Mouse (Mus musculus) liver, embryonic 12.5 days (tissue): Measurements from ENCODE around the gene Sugct. TPM values are rescaled to one million over a fixed set of nuclear protein-coding genes. Genes with fewer than 3 reads are reported as not detected.

Source experiments
- ATAC-seq: fragments of 200-750 bp; cut with Nextera tagmentation; 2 replicates; pipeline ENCODE4 v1.8.0; 2017; ENCODE audit warnings: moderate number of reproducible peaks, mild to moderate bottlenecking, moderate library complexity
- H3K27ac ChIP-seq: fragments of 300-500 bp; sonication (generic); 2 replicates; pipeline ENCODE4 v1.5.1; 2016; ENCODE audit warnings: mild to moderate bottlenecking
- H3K27me3 ChIP-seq: fragments of 300-500 bp; sonication (generic); replicated peaks from 2 replicates; pipeline ENCODE4 v1.6.1; 2016; ENCODE audit warnings: mild to moderate bottlenecking, moderate library complexity
- H3K36me3 ChIP-seq: fragments of 300-500 bp; sonication (generic); 2 replicates; pipeline ENCODE4 v1.6.1; 2016; ENCODE audit warnings: mild to moderate bottlenecking, moderate library complexity
- H3K4me1 ChIP-seq: fragments of 300-500 bp; sonication (generic); 2 replicates; pipeline ENCODE4 v1.6.1; 2016
- H3K4me2 ChIP-seq: fragments of 300-500 bp; sonication (generic); 2 replicates; pipeline ENCODE4 v1.6.1; 2016; ENCODE audit warnings: mild to moderate bottlenecking, moderate library complexity
- H3K4me3 ChIP-seq: fragments of 300-500 bp; sonication (generic); 2 replicates; pipeline ENCODE4 v1.5.1; 2016; ENCODE audit warnings: mild to moderate bottlenecking, moderate library complexity
- H3K9ac ChIP-seq: fragments of 300-500 bp; sonication (generic); 2 replicates; pipeline ENCODE4 v1.6.1; 2016; ENCODE audit warnings: mild to moderate bottlenecking, moderate library complexity
- H3K9me3 ChIP-seq: fragments of 300-500 bp; sonication (generic); replicated peaks from 2 replicates; pipeline ENCODE4 v1.6.1; 2016; ENCODE audit warnings: mild to moderate bottlenecking, moderate library complexity
- WGBS: fragments of 180-500 bp; shearing (Covaris S2); methylation state at CpG from one replicate; pipeline ENCODE4 v1.1.7; 2016; ENCODE audit not compliant: insufficient replicate concordance; 5-methylcytosine and 5-hydroxymethylcytosine counted together
- polyA plus RNA-seq: library from polyadenylated mRNA; unstranded; fragments of >200 nt; fragmentation: Nextera tagmentation; extraction: Ambion mirVana; gene quantifications from 2 replicates; pipeline ENCODE4 v1.2.1, GENCODE M21; 2016

The Sugct gene
- polyA plus RNA-seq, 1 experiment from 2014 or later, result 3.3 TPM

DNA sequence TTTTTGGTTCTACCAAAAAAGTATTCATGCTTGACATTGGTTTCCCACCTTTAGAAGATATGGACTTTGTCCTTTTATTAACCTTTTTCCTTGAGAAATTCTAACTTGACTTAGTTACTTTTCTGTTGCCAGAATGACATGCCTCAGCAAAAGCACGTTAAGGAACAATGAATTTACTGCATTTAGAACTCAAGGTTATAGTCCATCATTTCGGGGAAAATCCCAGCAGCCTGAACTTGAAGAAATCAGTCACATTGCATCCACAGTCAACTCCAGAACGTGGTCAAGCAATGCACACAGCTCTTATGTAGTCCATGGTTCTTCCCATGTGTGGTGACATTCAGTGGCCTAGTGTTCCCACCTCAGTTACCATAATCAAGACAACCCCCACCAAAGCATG, 700.0 kb downstream of the Sugct start:
- no peak overlapping the region for H3K4me3 ChIP-seq
- WGBS, result 52% methylated on average over 3 of the region's 3 CpGs
- H3K4me2 ChIP-seq, result no peak overlapping the region
- ATAC-seq, result no peak
- H3K9me3 ChIP-seq, result no peaks in the 10 kb centered on the region
- H3K36me3 ChIP-seq, result no peaks in the 10 kb centered on the region
- H3K27me3 ChIP-seq, result no peaks in the 10 kb centered on the region
- no peaks in the 10 kb centered on the region for H3K4me1 ChIP-seq
- no peak overlapping the region for H3K9ac ChIP-seq
- no peak overlapping the region for H3K27ac ChIP-seq

DNA sequence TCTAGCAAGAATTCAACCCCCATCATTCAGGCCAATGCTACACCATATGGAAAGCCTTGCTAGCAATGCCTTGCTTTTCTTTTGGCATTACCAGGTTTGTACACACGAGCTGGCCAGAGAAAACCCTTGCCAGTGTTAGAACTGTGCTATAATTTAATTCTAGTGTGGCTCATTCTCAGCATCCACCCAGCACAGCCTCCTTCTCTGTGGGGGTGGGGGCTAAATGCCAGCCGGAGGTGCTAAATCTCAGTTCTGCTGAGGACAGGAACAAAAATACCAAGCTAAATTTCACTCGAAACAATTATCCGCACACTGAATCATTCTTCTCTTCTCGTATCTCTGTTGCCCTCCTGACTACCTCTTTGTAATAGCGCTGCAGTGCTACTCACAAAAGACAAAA, 717.6 kb downstream of the Sugct start:
- Histone ChIP-seq H3K9ac (no peak overlapping the region), H3K36me3 (no peaks in the 10 kb centered on the region), H3K9me3 (no peaks in the 10 kb centered on the region), H3K4me3 (no peak overlapping the region), H3K4me2 (no peak overlapping the region), H3K27ac (no peak overlapping the region), H3K27me3 (no peaks in the 10 kb centered on the region), H3K4me1 (no peaks in the 10 kb centered on the region)
- WGBS, result 62% methylated on average over 6 of the region's 6 CpGs
- ATAC-seq, result no peak

DNA sequence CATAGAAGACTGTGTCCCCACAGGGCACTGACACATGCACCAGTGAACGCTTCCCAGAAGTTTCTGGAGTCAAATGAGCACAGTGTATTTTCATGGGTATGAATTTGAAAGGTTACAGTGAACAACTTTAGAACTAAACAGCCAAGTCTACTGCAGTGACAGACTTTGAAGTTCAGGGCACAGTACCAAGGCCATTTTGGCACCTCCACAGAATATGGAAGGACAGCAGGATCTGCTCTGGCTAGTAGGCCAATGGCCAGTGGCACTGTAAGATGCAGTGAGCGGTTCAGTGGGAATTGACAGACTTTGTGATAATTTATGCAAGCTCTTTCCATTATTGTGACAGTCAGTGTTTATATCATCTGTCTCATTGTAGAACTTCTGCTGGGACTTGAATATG, 724.1 kb downstream of the Sugct start:
- Histone ChIP-seq H3K9me3 (no peaks in the 10 kb centered on the region), H3K36me3 (no peaks in the 10 kb centered on the region), H3K27me3 (no peaks in the 10 kb centered on the region), H3K4me1 (no peaks in the 10 kb centered on the region), H3K4me3 (no peak overlapping the region), H3K27ac (no peak overlapping the region), H3K4me2 (no peak overlapping the region), H3K9ac (no peak overlapping the region)
- 66% methylated on average over 2 of the region's 2 CpGs for WGBS
- ATAC-seq, result no peak

DNA sequence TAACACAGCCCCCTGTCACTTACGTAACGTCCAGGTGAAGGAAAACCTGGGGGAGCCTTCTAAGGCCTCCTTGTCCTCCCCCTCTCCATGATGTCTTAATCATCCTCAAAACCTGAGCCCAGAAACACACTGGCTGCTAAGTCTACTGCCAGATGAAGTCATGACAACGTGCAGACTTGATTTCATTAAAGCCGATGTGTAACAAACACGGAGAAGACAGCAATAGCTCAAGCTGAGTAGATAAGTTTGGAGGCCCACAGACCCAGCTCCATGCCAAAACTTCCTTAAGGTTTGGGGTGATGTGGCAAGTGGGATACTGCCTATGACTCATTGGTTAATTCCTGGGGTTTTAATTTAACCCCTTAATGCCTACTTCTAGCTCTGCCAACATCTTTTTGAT, 726.4 kb downstream of the Sugct start:
- H3K36me3 ChIP-seq, result no peaks in the 10 kb centered on the region
- no peaks in the 10 kb centered on the region for H3K27me3 ChIP-seq
- WGBS, result 80% methylated on average over 5 of the region's 5 CpGs
- no peak overlapping the region for H3K9ac ChIP-seq
- no peak overlapping the region for H3K4me2 ChIP-seq
- H3K9me3 ChIP-seq, result no peaks in the 10 kb centered on the region
- no peak for ATAC-seq
- H3K4me1 ChIP-seq, result no peaks in the 10 kb centered on the region
- no peak overlapping the region for H3K4me3 ChIP-seq
- no peak overlapping the region for H3K27ac ChIP-seq

DNA sequence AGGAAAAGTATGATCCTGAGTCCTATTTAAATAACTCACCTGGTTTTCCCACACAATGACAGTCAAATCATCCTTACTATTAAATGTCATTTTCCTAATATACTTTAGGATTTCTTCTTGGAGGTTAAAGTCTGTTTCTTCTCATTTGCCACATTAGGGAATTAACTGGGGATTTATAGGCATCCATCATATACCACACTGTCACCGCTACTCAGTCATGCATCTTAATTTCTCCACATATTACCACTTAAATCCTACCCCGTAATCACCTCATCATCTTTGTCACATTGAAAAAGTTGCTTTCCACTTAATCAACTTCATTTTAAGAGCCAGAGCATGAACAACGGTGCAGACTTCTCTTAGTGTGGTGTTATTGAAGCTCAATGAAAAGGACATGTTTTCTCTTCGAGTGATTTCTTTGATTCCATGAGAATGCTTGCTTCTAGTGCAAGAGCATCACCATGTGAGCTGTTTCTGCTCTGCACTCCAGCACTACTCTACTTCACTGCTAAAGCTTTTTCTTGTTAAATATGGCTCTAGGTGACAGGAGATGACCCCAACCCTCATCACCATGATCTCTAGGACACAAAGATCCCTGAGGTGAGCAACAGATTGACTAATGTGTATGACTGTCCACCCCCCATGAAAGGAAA, 730.4 kb downstream of the Sugct start:
- ATAC-seq, result no peak
- no peaks in the 10 kb centered on the region for H3K36me3 ChIP-seq
- no peaks in the 10 kb centered on the region for H3K27me3 ChIP-seq
- no peaks in the 10 kb centered on the region for H3K4me1 ChIP-seq
- H3K4me3 ChIP-seq, result no peak overlapping the region
- WGBS, result 62% methylated on average over 4 of the region's 4 CpGs
- H3K27ac ChIP-seq, result no peak overlapping the region
- H3K9ac ChIP-seq, result no peak overlapping the region
- H3K9me3 ChIP-seq, result no peaks in the 10 kb centered on the region
- no peak overlapping the region for H3K4me2 ChIP-seq

DNA sequence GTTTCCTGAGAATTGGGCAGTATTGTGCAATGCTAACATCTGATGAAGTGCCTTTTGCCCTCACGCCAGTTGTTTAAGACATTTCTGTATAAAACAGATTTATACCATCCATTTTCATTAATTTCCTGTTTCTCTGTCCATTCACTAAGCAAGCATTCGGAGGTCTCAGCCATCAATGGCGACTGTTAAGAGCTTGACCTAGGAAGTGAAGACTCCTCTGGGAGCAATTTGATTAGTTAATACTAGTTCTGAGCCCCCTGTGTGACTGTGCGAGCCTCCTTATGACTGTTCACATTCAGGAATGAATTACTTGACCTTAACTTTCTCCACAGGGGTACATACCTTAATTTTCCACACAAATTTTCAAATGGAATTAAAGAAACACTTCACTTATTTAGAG, 743.3 kb downstream of the Sugct start:
- ATAC-seq, result no peak
- WGBS, result 62% methylated on average over 4 of the region's 4 CpGs

DNA sequence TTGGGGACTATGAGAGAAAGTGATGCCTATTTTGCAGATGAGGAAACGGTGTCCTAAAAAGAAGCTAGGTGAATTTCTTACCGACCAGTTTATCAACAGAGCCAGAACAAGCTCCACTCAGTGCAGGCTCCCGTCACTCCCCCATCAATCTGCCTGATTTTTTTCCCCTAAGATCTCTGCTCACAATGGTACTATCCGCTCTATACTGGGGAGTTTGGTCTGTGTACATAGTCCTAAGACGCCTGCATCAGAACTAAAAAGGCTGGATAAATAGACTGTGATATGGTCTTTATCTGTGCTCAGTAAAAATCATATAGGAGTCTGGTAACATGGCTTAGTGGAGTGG, 755.9 kb downstream of the Sugct start:
- no peak for ATAC-seq
- Histone ChIP-seq H3K9ac (no peak overlapping the region), H3K9me3 (no peaks in the 10 kb centered on the region), H3K27ac (no peak overlapping the region), H3K4me2 (no peak overlapping the region), H3K4me1 (no peaks in the 10 kb centered on the region), H3K4me3 (no peak overlapping the region), H3K36me3 (no peaks in the 10 kb centered on the region), H3K27me3 (no peaks in the 10 kb centered on the region)
- 75% methylated on average over 5 of the region's 5 CpGs for WGBS

More for the DNA sequence above, 743.3 kb downstream of the Sugct start:
- no peak overlapping the region for H3K27ac ChIP-seq
- no peaks in the 10 kb centered on the region for H3K36me3 ChIP-seq
- no peak overlapping the region for H3K9ac ChIP-seq
- no peak overlapping the region for H3K4me3 ChIP-seq
- no peaks in the 10 kb centered on the region for H3K27me3 ChIP-seq
- no peaks in the 10 kb centered on the region for H3K9me3 ChIP-seq
- no peak overlapping the region for H3K4me2 ChIP-seq
- H3K4me1 ChIP-seq, result no peaks in the 10 kb centered on the region

DNA sequence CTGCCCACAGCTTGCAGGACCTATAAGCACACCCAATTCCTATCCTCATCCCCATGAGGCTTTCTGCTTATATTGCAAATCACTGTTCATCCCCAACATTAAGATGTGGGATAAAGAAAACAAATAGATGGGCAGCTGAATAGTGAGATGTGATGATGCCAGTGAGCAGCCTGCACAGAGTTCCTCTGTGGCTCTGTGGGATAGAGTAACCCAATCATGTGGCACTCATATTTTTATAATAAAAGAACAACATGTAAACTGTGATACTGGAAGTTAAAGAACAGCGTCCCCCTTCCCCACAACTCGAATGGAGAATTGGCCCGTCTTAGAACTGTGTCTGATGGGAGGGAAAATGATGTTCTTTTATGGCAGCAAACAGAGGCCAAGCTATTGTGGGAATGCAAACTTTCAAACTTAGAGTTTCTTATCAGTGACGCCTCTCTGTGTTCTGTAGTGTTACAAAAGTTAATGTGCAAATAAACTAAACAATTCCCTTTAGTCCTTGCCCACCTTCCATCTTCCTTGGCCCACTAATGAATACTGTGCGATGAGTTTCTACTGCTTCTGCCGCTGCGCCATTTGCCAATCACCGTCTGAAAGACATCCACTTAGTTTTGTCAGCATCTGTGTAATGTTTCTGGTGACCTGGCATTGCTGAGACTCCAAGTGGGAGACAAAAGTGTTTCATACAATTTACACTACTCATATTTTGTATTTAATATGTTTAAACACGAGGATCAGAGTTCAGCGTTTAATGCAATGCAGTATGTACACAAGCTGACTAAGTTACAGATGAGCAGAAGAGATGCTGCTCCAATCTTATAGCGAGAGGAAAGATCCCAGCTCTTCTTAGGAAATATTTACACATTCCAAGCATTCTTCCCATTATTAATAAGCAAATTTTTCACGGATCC, 756.5 kb downstream of the Sugct start:
- no peak overlapping the region for H3K4me2 ChIP-seq
- H3K27ac ChIP-seq, result no peak overlapping the region
- no peak overlapping the region for H3K9ac ChIP-seq
- no peaks in the 10 kb centered on the region for H3K9me3 ChIP-seq
- ATAC-seq, result no peak
- no peaks in the 10 kb centered on the region for H3K4me1 ChIP-seq
- no peaks in the 10 kb centered on the region for H3K36me3 ChIP-seq
- WGBS, result 72% methylated on average over 12 of the region's 12 CpGs
- no peaks in the 10 kb centered on the region for H3K27me3 ChIP-seq
- no peak overlapping the region for H3K4me3 ChIP-seq

DNA sequence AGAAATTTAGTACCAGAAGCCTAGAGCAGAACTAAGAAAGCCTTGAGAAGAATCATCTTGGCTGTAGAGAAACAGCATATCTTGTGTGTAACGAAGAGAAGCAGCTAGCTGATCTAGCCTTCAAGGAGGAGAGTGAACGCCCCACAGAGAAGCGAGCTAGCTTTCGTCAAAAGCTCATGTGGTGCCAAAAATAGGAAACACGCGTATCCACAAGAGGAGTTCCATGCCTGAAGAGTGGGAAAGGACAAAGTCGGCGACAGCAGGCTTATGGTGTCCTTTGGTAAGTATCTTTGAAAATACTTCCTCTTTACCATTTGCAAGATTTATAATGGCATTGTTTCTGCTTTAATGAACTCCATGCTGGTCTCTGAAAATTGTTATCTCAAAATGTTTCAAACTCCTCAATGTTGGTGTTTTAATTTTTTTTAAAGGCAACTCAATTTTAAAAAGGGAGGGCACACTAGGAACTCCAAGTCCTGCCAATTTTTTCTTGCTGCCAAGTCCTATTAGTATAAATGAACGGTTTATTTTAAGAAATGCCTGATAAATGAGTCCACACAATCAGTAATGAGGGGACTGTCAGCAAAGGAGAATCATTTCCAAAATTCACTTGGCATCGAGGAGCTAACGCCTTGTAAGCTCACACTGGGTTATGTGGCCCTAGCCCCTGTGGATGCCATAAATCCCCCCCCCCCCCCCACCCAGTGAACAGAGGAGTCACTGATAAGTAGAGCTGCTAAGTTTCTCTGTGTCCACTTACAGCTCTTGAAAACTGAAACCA, 757.7 kb downstream of the Sugct start:
- Histone ChIP-seq H3K4me1 (no peaks in the 10 kb centered on the region), H3K4me2 (no peak overlapping the region), H3K27ac (no peak overlapping the region), H3K9me3 (no peaks in the 10 kb centered on the region), H3K4me3 (no peak overlapping the region), H3K36me3 (no peaks in the 10 kb centered on the region), H3K27me3 (no peaks in the 10 kb centered on the region), H3K9ac (no peak overlapping the region)
- 62% methylated on average over 11 of the region's 11 CpGs for WGBS
- no peak for ATAC-seq

DNA sequence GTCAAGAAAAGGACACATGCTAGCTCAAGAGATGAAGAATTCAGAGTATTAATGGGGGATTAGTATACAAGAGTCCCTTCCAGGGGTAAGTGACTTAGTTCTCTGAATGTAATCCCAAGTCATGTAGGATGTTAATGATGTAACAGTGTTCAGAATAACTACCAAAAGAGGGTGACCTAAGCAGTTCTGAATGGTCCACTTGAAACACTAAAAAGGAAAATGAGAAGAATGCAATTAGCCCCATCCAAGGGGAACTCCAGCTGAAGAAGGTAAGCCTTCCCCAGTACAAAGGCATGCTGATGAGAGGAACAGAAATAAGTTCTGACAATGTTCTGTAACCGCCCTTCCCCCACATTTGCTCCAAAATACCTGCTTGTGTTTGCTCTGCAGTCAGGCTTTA, 760.3 kb downstream of the Sugct start:
- Histone ChIP-seq H3K4me1 (no peaks in the 10 kb centered on the region), H3K36me3 (no peaks in the 10 kb centered on the region), H3K27ac (no peak overlapping the region), H3K27me3 (no peaks in the 10 kb centered on the region), H3K4me2 (no peak overlapping the region), H3K9me3 (no peaks in the 10 kb centered on the region), H3K9ac (no peak overlapping the region), H3K4me3 (no peak overlapping the region)
- ATAC-seq, result no peak
- 60% methylated on average over 1 of the region's 1 CpGs for WGBS

DNA sequence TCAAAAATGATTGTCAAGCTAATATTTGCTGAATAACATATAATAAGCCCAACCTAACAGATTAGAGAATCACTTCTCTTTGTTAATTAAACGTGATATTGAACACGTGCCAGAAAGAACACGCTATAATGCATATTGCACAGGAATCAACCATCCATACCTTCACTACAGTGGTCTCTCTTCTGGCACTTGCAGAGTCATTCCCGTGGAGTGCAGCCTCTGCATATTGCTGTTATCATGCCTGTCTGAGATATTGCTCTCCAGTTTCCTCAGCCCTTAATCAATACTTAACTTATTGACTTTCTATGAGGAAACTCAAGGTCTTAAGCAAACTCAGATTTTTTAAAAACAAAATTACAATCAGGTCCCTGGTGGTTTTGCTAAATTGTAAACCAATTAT, 761.8 kb downstream of the Sugct start:
- Histone ChIP-seq H3K27ac (no peak overlapping the region), H3K9me3 (no peaks in the 10 kb centered on the region), H3K4me2 (no peak overlapping the region), H3K27me3 (no peaks in the 10 kb centered on the region), H3K4me1 (no peaks in the 10 kb centered on the region), H3K9ac (no peak overlapping the region), H3K4me3 (no peak overlapping the region), H3K36me3 (no peaks in the 10 kb centered on the region)
- ATAC-seq, result no peak
- WGBS, result 64% methylated on average over 4 of the region's 4 CpGs

DNA sequence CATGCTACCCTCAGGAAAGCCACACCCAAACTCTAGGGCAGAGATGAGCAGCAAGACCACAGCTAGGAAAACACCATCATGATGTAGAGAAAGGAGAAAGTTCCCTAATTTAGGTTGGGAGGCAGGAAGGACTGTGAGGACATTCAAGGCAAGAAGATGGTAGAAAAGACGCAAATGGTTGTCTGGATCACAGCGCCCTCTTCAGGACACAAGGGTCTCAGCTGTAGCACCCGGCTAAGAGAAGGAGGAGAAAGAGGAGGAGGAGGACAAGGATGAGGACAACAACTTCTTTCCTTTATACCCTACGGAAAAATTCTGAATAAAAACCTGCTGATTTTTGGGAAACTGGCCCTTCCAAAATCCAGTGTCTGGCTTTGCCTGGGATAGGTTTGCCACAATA, 774.0 kb downstream of the Sugct start:
- WGBS, result 42% methylated on average over 4 of the region's 4 CpGs
- Histone ChIP-seq H3K9ac (no peak overlapping the region), H3K4me3 (no peak overlapping the region), H3K27me3 (no peaks in the 10 kb centered on the region), H3K36me3 (no peaks in the 10 kb centered on the region), H3K4me2 (no peak overlapping the region), H3K4me1 (no peaks in the 10 kb centered on the region), H3K9me3 (no peaks in the 10 kb centered on the region), H3K27ac (no peak overlapping the region)
- no peak for ATAC-seq
